Mouse (Mus musculus): Measurements from ENCODE around the gene Coq4. TPM values are rescaled to one million over a fixed set of nuclear protein-coding genes. Genes with fewer than 3 reads are reported as not detected.
A peak's percentile ranks its signal among the peaks of the same experiment; 100 is the strongest.

Gene Coq4
- total RNA-seq, 1 experiment from 2014 or later: 23.2 TPM

- no peak for DNase-seq
Observed at GRCm38 (mm10) chr2:29792772-29793487, 5.6 kb downstream of the Coq4 start.

GRCm38 (mm10) chr2:29802075-29802826, 15.0 kb downstream of the Coq4 start, which contains the start of gene Slc27a4:
TSS of gene Slc27a4 (plus strand) at chr2:29802634.
- peak; percentile 98 for DNase-seq

GRCm38 (mm10) chr2:29802827-29803201, 15.5 kb downstream of the Coq4 start:
- no peak for DNase-seq

- peak; percentile 53 for DNase-seq
Observed at GRCm38 (mm10) chr2:29803400-29803831, 16.1 kb downstream of the Coq4 start.

GRCm38 (mm10) chr2:29815678-29816371, 28.5 kb downstream of the Coq4 start:
- DNase-seq: no peak

- peak; percentile 85 for DNase-seq
Observed at GRCm38 (mm10) chr2:29817426-29818232, 30.3 kb downstream of the Coq4 start.

GRCm38 (mm10) chr2:29819363-29819762, 32.1 kb downstream of the Coq4 start:
- DNase-seq: no peak

- DNase-seq: peak; percentile 75
Observed at GRCm38 (mm10) chr2:29820025-29820817, 32.9 kb downstream of the Coq4 start, which contains the start of gene Urm1. TSS of gene Urm1 (plus strand) at chr2:29820075.

- no peak for DNase-seq
Observed at GRCm38 (mm10) chr2:29826318-29826925, 39.1 kb downstream of the Coq4 start.

- peak; percentile 96 for DNase-seq
Observed at GRCm38 (mm10) chr2:29826926-29827708, 39.8 kb downstream of the Coq4 start.

GRCm38 (mm10) chr2:29827709-29828024, 40.4 kb downstream of the Coq4 start:
- no peak for DNase-seq

GRCm38 (mm10) chr2:29831106-29831505, 43.8 kb downstream of the Coq4 start:
- no peak for DNase-seq

GRCm38 (mm10) chr2:29833796-29834195, 46.5 kb downstream of the Coq4 start:
- no peak for DNase-seq

- DNase-seq: no peak
Observed at GRCm38 (mm10) chr2:29835391-29835899, 48.2 kb downstream of the Coq4 start.

- DNase-seq: no peak
Observed at GRCm38 (mm10) chr2:29839460-29839859, 52.2 kb downstream of the Coq4 start.

GRCm38 (mm10) chr2:29843231-29844105, 56.2 kb downstream of the Coq4 start:
- no peak for DNase-seq

GRCm38 (mm10) chr2:29844115-29844514, 56.8 kb downstream of the Coq4 start:
- no peak for DNase-seq

GRCm38 (mm10) chr2:29844661-29845060, 57.4 kb downstream of the Coq4 start:
- DNase-seq: no peak

- DNase-seq: no peak
Observed at GRCm38 (mm10) chr2:29845636-29846035, 58.3 kb downstream of the Coq4 start.

Measured in adrenal gland, postnatal 14 days (tissue).